Mouse (Mus musculus) small intestine, adult 2 months (tissue): Measurements from ENCODE around the gene Nelfcd. TPM values are rescaled to one million over a fixed set of nuclear protein-coding genes. Genes with fewer than 3 reads are reported as not detected.

Source experiments
- H3K27ac ChIP-seq: fragments of 200-500 bp; 2 replicates; pipeline ENCODE4 v1.5.1; 2012; ENCODE audit warnings: low read depth, low read length, control low read depth, inconsistent platforms; ENCODE audit not compliant: insufficient read depth
- H3K27me3 ChIP-seq: fragments of 200-500 bp; 2 replicates; pipeline ENCODE4 v1.6.1; 2012; ENCODE audit warnings: mild to moderate bottlenecking, moderate library complexity, low read length, inconsistent platforms; ENCODE audit not compliant: control insufficient read depth, insufficient read depth
- H3K36me3 ChIP-seq: fragments of 200-500 bp; 2 replicates; pipeline ENCODE4 v1.6.1; 2012; ENCODE audit warnings: mild to moderate bottlenecking, low read length, control low read depth, inconsistent platforms; ENCODE audit not compliant: control insufficient read depth, insufficient read depth
- H3K4me1 ChIP-seq: fragments of 200-500 bp; 2 replicates; pipeline ENCODE4 v1.6.1; 2012; ENCODE audit warnings: low read length, inconsistent platforms, mixed read lengths; ENCODE audit not compliant: control insufficient read depth, insufficient read depth, insufficient read length
- H3K4me3 ChIP-seq: fragments of 200-500 bp; 2 replicates; pipeline ENCODE4 v1.5.1; 2012; ENCODE audit warnings: low read depth, mild to moderate bottlenecking, control low read depth, inconsistent platforms, low read length, moderate library complexity
- CTCF ChIP-seq: fragments of 200-500 bp; IDR thresholded peaks from 2 replicates; pipeline ENCODE4 v1.5.1; 2012; ENCODE audit warnings: low read depth, mild to moderate bottlenecking, control low read depth, inconsistent platforms, low read length, moderate library complexity, mixed read lengths; ENCODE audit not compliant: insufficient replicate concordance, insufficient read length; ENCODE audit errors: extremely low read depth
- POLR2A ChIP-seq: fragments of 200-500 bp; IDR thresholded peaks from 2 replicates; pipeline ENCODE4 v1.6.1; 2012; ENCODE audit warnings: low read depth, mild to moderate bottlenecking, control low read depth, inconsistent platforms, low read length, moderate library complexity
- WGBS: fragments of 180-500 bp; shearing (Covaris S2); methylation state at CpG from one replicate; pipeline ENCODE4 v1.1.7; 2018; 5-methylcytosine and 5-hydroxymethylcytosine counted together
- polyA plus RNA-seq: library from polyadenylated mRNA; depleted of rRNA; stranded (reverse); fragments of >200 nt; gene quantifications from 2 replicates; pipeline ENCODE4 v1.2.3, GENCODE M21; 2012

Nelfcd gene
- polyA plus RNA-seq, 1 experiment, result 50.4 TPM

GRCm38 (mm10) chr2:174453681-174454080, 38.1 kb downstream of the Nelfcd start:
- Histone ChIP-seq H3K4me3 (no peak overlapping the region), H3K36me3 (no peaks in the 10 kb centered on the region), H3K27ac (no peak overlapping the region), H3K4me1 (no peaks in the 10 kb centered on the region), H3K27me3 (no peaks in the 10 kb centered on the region)
- TF ChIP-seq POLR2A, result no peak
- TF ChIP-seq CTCF, result peak; percentile 53; the same call in 1 of the 2 replicates
- 61% methylated on average over 7 of the region's 7 CpGs for WGBS

DNA sequence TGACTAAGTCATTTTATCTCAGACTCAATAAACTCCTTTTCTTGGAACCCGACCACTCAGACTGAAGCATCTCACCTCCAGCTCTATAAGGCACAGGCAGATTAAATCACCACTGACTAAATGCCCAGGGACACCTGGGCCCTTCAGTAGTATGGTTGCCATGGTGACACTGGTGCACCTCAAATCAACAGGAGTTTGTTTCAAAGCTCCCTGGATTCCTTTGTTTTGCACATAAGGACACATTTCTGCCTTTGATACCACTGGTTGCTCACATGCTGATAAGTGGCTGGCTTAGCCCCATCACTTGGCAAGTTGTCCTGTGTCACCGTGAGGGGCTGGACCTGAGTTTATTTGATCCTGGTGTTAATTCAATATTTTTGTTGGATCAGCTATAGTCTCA, 43.8 kb downstream of the Nelfcd start:
- no peaks in the 10 kb centered on the region for H3K27me3 ChIP-seq
- peaks cover 23% of the 10 kb centered on the region for H3K36me3 ChIP-seq
- TF ChIP-seq POLR2A, result no peak
- no peak for TF ChIP-seq CTCF
- WGBS, result 40% methylated on average over 2 of the region's 2 CpGs
- no peak overlapping the region for H3K27ac ChIP-seq
- H3K4me1 ChIP-seq, result no peaks in the 10 kb centered on the region
- H3K4me3 ChIP-seq, result no peak overlapping the region

- Histone ChIP-seq H3K4me3 (peak overlapping the region; percentile 70), H3K4me1 (no peaks in the 10 kb centered on the region), H3K36me3 (peaks cover 51% of the 10 kb centered on the region), H3K27ac (peak overlapping the region; percentile 73), H3K27me3 (no peaks in the 10 kb centered on the region)
- TF ChIP-seq POLR2A (no peak), CTCF (no peak)
- WGBS, result 15% methylated on average over 10 of the region's 10 CpGs
Observed at GRCm38 (mm10) chr2:174463370-174463769, 47.8 kb downstream of the Nelfcd start.

DNA sequence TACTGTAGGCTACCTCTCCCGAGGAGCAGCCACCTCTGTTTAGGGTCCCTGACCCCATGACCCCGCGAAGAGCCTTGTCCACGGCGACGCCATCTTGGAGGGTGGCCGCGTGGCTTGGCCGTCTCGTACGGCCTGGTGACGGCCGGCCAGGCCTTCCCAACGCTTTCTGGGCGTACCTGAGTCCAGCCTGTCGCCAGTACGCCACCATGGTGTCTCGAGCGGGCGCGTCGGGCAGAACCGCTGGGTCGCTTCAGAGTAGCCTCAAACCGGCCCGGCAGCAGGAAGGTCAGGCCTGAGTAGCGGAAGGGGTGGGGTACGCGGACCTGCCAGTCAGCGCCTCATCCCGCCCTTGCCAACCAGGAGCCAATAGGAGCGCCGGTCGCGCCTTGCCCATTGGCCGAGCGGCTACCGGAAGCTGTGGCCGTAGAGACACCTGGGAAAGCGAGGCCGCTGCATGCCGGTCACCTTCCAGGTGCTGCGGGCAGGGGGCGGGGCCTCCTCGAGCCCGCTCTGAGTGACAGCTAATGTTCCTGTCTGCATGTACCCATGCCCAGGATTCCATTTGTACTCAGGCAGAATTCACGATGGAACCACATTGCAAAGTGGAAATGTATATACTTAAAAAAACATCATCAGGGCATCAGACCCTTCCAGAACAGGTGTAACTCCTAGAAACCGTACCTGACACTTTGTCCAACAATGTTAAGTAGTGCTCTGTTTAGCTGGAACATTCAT, 48.4 kb downstream of the Nelfcd start, which contains the start of gene Atp5e:
Gene Atp5e, minus strand, starts transcription at position 317 of the 735 bp plus-strand sequence.
- Histone ChIP-seq H3K27me3 (no peaks in the 10 kb centered on the region), H3K36me3 (peaks cover 55% of the 10 kb centered on the region), H3K27ac (peak within 1 kb of the TSS; percentile 73), H3K4me3 (peak within 1 kb of the TSS; percentile 70), H3K4me1 (no peaks in the 10 kb centered on the region)
- 1% methylated on average over 48 of the region's 48 CpGs for WGBS
- TF ChIP-seq POLR2A, result 0 out of 2 replicates have a peak, but pooled peaks have one; percentile 35
- no peak for TF ChIP-seq CTCF

DNA sequence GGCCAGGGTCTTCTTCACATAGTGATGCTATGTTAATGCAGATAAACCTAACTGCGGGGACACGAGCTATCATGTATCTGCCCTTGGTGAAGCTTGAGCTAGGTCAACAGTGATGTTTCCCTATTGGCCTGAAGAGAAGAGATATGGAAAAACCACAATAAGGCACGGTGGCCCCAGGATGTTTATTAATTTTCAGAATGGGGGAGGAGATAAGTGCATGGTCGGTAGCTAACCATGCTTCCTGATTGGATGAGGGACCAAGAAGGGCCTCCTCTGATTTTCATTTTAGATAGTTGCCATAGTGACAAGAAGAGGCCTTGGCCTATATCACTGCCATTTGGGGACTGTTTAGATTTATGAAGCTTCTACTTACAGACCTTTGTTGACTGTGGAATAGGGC, 54.7 kb downstream of the Nelfcd start:
- H3K4me1 ChIP-seq, result peaks cover 25% of the 10 kb centered on the region
- no peak overlapping the region for H3K4me3 ChIP-seq
- peaks cover 33% of the 10 kb centered on the region for H3K36me3 ChIP-seq
- no peak for TF ChIP-seq POLR2A
- TF ChIP-seq CTCF, result no peak
- no peaks in the 10 kb centered on the region for H3K27me3 ChIP-seq
- H3K27ac ChIP-seq, result no peak overlapping the region
- 54% methylated on average over 4 of the region's 4 CpGs for WGBS

DNA sequence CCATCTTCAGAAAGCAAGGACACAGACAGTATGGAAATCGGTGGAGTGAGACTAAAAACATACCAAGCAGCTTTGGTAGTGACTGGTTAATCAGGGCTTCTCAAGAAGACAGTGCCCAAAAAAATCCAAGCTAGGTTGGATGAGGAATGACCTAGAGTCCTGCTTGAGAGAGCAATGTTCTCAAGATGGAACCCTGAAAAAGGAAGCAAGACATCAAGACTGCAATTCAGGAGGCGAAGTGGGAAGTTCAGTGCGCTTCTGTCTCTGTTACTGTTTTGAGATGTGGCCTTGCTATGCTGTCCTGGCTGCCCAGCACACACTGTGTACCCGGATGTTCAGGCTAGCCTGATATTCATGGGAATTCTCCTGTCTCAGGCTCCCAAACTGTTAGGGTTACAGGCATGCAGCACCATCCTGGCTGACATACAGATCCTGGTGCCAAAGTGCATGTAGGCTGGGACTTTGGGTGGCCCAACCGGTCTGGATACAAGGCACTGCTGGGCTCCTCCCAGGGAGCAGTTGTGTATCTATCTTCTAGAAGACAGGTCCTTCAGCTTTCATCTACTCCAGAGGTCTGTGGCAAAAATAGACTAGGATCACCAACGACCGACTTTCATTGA, 55.3 kb downstream of the Nelfcd start:
- peak overlapping the region; percentile 9; the same call in 1 of the 2 replicates for H3K4me3 ChIP-seq
- H3K27me3 ChIP-seq, result no peaks in the 10 kb centered on the region
- H3K36me3 ChIP-seq, result peaks cover 29% of the 10 kb centered on the region
- TF ChIP-seq POLR2A (no peak), CTCF (no peak)
- 54% methylated on average over 7 of the region's 7 CpGs for WGBS
- no peak overlapping the region for H3K27ac ChIP-seq
- peaks cover 25% of the 10 kb centered on the region for H3K4me1 ChIP-seq

DNA sequence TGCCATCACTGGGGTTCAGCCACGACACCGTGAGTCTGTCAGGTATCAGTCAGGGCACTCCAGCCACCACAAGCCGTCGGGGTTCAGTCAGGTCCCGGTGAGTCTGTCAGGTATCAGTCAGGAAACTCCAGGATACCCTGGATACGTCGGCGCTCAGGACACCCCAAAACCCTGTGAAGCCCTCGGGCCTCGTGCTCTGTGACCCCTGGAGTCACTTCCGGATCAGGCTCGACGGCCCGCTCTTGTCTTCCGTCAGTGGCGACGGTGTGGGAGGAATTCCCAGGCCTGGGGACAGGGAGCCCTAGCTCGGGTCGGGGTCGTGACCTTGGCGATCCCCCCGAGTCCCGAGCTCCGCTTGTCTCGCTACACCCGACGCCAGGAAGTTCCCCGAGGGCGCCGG, 56.8 kb downstream of the Nelfcd start:
- Histone ChIP-seq H3K4me3 (peak overlapping the region; percentile 78), H3K4me1 (peaks cover 34% of the 10 kb centered on the region), H3K36me3 (peaks cover 19% of the 10 kb centered on the region), H3K27me3 (no peaks in the 10 kb centered on the region), H3K27ac (peak overlapping the region; percentile 94)
- 2% methylated on average over 30 of the region's 30 CpGs for WGBS
- TF ChIP-seq CTCF (no peak), POLR2A (no peak)
